Mouse (Mus musculus) layer of hippocampus, postnatal 25 days (tissue): ENCODE measurements around the gene Efemp2. TPM values are rescaled to one million over a fixed set of nuclear protein-coding genes. Genes with fewer than 3 reads are reported as not detected.

Experiments
- DNase-seq, 2 experiments: peaks; one replicate each; pipeline ENCODE4 v3.0.0; 2022; ENCODE audit warnings: mixed read lengths in 2 of 2, low spot score in 1 of 2; ENCODE audit errors: extremely low spot score in 1 of 2
- total RNA-seq, 2 experiments: library from RNA; stranded (reverse); gene quantifications; 2 replicates each; pipeline ENCODE4 v1.2.3; 2021

Gene Efemp2
- total RNA-seq, 2 experiments from 2014 or later = 11.0 to 11.6 TPM

DNA sequence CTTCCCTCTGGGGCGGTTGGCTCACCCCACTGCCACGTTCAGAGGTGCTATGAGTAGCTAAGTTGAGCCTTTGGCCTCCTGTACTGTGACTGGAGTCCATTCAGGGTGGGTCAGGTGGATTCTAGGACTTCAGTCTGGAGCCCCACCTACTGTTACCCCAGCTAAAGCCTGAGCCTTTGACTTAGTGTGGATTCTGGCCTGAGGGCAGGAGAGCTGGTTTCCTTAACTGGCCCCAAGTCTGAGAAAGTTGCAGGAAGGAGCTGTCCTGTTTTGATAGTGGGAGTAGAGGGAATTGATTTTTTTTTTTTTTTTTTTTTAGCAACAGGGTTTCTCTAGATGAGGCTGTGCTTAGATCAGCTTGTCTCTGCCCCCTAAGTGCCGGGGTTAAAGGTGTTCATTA lies 20.6 kb downstream of the Efemp2 start:
- no peak for DNase-seq

DNA sequence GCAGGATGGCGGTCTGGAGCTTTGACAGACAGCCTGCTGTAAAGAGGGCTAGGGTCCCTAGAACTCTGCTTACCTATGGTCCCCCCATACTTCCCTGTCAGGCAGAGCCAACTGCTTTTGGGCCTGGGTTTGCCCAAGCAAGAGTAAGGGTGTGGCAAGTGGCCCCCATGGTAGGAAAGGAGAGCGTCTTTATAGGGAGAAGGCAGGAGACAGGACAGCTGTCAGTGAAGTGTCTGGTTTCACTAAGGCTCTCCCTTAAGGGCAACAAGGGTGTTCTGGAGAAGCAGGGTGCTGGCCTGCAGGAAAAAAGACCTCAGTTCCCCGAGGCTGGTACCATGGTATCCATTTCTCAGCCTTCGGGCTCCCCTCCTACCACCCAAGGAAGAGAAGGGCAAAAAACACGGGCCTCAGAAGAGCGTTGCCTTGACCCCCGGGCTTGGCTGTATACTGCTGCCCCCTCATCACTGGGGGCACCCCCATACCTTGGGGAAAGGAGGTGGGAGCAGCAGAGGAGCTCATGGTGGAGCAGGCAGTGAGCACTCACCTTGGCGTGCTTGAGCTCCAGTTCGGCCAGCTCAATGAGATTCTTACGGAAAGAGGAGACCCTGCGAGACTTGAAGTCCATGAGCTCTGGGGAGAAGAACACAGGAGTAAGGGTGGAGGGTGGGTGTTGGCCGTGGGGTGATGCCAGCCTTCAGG lies 21.7 kb downstream of the Efemp2 start:
- DNase-seq = peak in 1 of 2 experiments; percentile 7

DNA sequence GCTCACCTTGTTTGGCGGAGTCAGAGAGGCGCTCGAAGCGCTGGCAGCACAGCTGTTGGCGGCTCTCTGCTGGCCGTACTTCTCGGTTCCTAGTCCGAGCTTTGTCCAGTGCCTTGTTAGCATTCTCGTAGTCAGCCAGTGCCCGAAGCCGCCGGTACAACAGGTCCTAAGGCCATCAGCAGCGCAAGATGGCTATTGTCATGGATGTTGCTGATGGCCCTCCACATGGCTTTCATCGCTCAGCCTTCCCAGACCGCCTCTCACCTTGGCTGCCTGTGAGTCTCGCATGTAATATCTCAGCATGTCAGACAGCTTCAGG lies 22.3 kb downstream of the Efemp2 start:
- DNase-seq = peak in 1 of 2 experiments; percentile 6

DNA sequence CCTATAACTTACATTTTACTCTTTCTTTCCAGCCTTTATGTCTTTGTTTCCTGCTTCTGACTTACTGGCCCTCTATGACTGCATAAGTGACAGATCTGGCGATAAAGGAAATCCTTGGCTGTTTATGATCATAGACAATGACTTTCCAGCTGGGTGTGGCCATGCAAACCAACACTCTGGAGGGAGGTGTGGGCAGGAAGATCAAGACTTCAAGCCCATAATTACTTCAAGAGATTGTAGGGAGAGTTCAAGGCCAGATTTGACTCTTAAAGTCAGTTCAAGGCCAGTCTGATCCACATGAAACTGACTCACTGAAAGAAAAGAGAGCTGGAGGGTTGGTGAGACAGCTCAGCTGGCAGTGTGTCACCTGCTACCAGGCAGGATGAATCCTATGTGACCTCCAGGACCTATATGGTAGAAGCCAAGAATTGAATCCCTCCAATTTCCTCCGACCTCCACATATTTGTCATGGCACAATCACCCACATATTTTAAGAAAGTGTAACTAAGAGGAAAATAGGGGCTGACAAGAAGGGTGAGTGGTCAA lies 26.6 kb downstream of the Efemp2 start:
- DNase-seq = no peak

DNA sequence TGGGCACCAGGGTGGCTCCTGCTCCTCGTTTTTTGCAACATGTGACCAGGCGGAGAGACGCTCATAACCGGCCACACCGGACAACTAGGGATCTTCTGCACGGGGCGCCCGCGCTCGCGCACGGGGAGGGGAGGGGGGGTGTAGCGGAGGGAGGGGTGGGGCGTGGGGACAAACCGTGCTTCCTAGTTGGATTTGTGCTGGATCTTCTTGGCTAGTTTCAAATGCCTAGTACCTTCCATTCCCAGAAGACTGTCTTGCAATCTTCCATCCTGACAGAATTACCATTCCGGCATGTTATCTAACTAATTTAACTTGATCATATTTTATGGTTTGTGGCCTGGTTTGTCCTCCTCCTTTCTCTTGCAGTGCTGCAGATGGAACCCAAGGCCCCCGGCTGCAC lies 29.9 kb downstream of the Efemp2 start, which contains the start of gene 1700020D05Rik:
1700020D05Rik (minus strand) TSS at position 101 of the 400 bp plus-strand sequence.
- DNase-seq = no peak

DNA sequence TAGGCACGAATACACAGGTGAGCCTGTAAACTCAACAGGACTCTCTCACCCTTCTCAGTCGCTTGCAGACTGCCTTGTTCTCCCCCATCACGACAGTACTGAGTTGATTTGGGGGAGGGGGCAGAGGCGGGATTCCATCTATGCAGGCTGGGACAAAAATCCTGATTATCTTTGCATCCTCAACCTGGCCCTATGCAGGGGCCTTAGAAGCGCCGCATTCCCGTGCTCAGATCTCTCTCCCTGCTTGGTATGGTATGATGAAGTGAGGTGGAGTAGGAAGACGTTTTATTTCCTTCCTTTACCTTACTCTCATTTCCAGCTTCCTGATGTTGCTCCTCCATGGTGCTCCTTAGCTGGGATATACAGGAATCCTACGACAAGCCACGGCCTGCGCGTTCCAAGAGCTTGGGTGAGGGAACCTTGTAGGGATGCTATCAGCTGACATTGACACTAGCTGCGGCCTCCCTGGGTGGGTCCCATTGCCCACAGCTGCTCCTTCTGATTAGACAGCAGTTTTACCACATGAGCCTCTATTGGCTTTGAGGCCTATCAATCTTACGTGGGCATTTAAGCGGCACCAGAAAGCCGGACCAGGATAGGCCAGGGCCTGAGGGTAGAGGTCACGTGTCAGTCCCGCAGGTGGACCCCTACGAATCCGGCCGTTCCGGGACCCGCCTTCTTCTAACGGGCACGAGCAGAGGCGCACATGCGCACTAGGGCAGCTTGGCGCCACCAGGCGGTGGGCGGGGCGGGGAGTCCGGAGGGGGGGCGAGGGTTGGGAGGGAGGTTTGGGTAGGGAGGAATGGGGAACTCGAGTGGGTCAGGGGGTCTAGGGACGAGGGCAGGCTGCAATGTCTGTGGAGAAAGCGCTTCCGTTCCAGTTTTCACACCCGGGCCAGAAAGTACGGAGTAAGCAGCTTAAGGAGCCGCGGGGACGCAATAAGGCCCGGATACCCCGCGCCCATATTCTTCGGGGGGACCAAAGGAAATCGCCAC lies 36.6 kb downstream of the Efemp2 start, which contains the start of gene Snx32:
Snx32 (minus strand) TSS at position 508 of the 996 bp plus-strand sequence.
- peak; percentile 88 to 93 for DNase-seq

DNA sequence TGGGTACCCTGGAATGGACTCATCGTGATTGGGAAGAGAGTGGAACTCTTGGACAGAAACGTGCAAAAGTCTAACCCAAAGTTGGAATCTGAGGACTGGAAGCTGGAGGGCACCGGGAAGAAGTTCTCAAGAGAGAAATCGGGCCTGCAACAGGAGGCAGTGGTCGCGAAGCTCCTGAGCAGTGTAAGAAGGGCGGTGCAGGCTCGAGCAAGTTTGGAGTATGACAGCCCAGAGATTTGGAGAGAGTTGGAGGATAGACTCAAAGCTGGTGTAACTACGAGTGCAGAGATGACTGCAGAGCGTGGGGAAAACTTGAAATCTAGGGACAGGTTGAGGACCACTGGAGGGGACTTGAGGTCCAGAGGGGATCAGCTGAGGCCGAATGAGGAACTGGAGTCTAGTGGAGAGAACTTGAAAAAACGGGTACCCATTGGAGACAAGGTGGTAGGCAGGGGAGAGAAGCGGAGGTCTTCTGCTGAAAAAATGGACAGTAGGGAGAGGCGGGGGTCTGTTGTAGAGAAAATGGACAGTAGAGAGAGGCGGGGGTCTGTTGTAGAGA lies 37.4 kb downstream of the Efemp2 start:
- DNase-seq = no peak

DNA sequence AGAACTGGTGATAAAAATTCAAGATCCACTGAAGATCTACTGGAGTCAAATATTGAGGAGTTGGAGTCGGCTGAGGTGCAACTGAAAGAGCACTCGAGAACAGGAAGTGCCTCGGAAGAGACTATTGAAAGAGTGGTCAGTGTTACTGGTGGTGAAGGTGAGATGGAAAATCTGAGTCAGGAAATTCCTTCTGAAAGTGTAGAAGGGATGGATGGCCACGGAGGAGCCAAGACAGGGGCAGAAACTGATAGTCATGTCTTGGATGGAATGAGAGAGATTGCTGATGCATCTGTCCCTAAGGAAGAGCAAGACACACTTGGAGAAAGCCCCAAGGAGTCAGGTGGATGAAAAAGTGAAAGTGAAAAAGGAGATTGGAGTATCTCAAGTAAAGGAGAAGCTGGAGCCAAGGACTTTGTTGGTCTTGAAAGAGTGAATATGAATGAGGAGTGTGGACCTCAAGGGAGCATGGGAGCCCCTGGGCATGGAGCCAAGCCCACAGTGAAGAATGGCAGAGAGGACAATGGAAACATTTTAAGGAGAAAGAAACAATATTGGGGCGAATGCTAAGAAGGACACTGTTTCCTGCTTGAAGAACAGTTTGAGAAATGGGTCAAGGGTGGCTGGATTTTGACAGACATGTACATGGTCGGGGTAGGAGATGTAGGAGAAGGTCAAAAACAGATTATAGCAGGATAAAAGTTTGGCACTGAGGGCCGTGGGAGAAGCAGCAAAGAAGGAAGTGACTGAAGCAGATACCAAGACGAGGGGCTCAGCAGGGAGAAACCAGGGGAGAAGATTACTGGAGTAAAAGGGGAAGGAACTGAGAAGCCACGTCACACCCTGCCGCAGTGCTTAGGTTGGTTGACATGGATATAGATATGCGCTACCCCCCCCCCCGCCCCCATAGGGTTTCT lies 38.6 kb downstream of the Efemp2 start:
- DNase-seq = no peak

DNA sequence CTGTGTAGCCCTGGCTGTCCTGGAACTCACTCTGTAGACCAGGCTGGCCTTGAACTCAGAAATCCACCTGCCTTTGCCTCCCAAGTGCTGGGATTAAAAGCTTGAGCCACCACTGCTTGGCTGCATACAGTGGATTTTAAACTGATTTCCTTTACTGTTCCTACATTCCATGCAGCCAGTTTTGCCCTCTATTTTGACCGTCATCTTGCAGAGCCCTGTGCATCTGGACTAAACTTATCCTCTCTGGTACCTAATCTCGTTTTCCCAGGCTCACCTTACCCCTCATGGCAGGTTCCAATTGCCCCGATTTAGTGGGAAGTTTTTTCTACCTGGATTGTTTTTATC lies 39.2 kb downstream of the Efemp2 start:
- DNase-seq = no peak

DNA sequence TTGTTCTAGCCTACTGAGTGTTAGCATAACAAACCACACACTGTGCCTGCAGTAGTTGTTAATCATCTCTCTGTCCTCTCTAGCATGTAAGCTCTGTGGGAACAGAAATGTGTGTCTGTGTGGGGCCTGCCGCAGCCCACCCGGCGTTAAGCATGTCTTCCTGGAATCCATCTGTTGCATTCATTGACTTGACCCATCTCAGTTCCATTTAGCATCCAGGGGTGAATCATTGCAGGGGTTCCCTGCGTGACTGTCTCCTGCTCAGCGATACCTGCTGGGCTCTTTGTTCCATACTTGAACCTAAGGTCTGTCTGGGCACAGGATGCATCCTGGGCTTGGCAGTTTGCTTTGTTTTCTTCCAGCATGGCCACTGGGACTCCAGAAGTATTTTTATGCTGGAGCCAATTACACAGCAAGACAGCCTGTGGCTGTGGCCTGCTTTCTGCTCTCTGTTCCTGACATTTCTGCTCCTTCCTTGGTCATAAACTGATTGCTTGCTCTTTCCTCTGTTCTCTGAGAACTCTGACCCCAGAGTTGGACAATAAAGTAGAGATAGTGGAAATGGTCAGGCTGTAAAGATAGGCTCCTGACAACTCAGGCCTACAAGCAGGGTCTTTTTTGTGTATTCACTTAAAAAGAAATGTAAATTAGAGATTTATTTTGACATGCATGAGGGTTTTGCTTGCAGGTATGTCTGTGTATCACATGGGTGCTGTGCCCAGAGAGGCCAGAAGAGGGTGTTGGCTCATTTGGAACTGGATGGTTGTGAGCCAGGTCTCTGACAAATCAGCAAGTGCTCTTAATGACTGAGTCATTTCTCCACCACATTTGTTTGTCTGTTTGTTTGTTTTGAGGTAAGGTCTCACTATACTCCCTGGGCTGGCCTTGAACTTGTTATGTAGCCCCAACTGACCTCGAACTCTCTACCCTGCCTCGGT lies 42.4 kb downstream of the Efemp2 start:
- DNase-seq = no peak

DNA sequence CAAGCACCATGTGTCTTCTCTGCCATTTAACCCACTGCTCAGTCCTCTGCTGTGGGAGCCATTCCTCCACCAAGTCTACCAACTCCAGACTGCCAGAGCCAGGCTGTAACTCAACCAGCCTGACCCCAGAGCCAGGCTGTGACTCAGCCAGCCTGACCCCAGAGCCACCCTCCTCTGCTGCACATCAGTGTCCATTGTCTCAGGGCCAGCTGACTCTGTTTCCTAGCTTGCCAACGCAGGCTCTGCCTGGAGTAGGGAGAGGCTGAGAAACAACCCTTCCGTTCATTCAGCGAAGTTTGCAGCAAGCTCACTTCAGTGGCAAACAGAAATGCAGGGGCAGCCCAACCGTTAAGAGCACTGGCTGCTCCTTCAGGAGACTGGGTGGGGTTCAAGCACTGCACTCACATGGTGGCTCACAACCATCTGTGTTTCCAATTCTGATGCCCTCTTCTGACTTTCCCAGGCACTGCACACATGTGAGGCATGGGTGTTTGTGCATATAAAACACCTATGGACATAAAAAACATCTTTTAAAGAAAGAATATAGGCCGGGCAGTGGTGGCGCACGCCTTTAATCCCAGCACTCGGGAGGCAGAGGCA lies 43.3 kb downstream of the Efemp2 start:
- DNase-seq = no peak

DNA sequence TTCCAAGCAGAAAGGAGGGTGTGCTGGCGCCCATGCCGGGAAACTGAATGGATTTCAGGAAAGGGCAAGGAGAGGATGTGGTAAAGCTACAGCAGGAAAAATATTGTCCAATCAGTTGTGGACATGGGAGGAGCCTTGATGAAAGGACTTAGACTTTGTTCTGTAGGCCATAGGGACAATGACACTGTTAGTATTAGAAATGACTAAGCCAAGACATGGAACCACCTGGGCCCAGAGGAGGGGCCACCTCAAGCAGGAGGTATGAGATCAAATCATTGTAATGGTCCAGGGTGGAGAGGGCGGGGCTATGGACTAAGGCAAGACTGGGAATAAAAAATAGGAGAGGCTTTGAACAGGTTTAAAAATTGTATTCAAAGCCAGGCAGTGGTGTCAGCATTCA lies 45.0 kb downstream of the Efemp2 start:
- no peak for DNase-seq

DNA sequence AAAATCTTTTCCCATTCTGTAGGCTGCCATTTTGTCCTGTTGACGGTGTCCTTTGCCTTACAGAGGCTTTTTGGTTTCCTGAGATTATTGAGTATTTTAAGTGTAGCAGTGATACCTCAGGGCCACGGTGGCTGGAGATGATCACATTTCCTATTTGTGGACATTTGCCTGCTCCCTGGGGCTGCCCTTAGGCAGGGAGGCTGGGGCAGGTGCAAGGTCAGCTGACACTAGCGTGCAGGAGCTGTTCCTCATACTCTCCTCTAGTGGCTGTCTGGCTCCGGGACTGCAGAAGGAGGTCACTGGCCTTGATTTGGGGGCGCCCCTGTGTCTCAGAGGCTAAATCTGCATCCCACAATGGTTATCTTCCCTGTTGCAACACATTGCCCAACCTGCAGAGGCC lies 51.5 kb downstream of the Efemp2 start:
- DNase-seq = no peak

DNA sequence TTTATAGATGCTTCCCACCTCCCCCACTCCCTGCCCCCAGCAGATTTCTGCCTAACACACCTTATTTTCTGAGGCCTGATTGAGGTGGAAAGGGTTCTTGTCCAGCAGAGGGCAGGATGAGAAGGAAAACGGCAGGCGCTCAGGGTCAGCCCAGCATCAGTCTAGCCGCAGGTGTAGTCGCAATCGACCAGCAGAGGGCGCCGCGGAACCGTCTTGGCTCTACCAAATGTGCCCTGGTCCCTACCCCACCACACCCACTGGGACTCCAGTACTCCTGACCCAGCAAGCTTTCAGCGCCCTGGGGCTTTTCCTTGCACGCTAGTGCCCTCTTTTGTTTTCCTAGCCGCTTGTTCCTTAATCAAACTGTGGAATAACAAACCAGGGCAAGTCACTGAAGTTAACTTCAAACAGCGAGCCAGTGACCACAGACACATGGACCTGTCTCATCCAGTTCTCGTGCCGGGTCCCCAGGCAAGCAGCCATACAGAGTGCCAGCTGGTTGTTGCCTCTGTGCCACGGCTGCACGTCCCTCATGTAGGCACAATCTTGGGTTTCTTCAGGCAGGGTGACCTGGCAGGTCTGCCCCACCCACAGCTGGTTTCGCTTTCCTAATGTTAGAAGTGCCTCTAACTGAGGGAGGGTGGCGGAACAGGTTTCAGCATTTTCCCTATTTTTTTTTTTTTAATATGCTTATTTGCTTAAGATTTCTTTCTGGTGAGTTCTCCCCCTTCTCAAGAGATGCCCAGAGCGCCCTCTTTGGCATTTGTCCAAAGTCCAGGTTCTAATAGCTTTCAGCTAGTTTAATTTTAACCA lies 55.8 kb downstream of the Efemp2 start:
- DNase-seq = peak; percentile 86 to 99

DNA sequence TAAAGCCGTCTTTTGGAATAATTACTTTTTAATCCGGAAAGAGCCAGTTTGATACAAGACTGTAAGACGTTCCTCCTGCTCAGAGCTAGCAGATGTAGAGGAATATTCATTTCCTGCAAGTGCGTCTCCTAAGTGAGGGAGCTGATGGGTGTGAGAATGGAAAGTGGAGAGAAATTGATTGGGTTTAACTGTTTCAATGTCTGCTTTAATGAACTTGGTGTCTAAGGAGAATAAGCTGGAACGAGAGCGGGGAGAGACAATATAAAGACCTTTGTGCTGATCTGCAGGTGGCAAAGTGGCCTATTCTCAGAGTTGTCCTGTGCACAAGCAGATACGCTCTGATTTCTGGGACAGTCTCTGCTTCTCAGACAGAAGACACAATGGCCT lies 56.4 kb downstream of the Efemp2 start:
- no peak for DNase-seq
